Mouse (Mus musculus) T-helper 2 cell (primary cell): Measurements from ENCODE around the gene Msi2.

Experiments
- in situ Hi-C: fragments of 300-600 bp; cut with MboI, MseI; formaldehyde crosslinking; loops from one replicate; pipeline ENCODE4 v1.15.1; 2025; ENCODE audit warnings: high pct_unique_total_duplicates

The Msi2 gene

GRCm38 (mm10) chr11:88619468-88620157 lies 98.7 kb downstream of the Msi2 start:
- in situ Hi-C loops, result loop anchor here (5.0 to 10.0 kb wide), 4 partner anchors 37 to 575 kb away; partner anchors contain the start of genes Msi2 and Srsf1

GRCm38 (mm10) chr11:88618732-88619309 lies 99.5 kb downstream of the Msi2 start:
- in situ Hi-C loops, result no loop called here

GRCm38 (mm10) chr11:88618005-88618501 lies 100.3 kb downstream of the Msi2 start:
- in situ Hi-C loops, result no loop called here

GRCm38 (mm10) chr11:88617380-88617779 lies 100.9 kb downstream of the Msi2 start:
- in situ Hi-C loops, result no loop called here

GRCm38 (mm10) chr11:88614527-88615305 lies 103.6 kb downstream of the Msi2 start:
- in situ Hi-C loops, result no loop called here

GRCm38 (mm10) chr11:88613771-88614526 lies 104.4 kb downstream of the Msi2 start:
- in situ Hi-C loops, result no loop called here

GRCm38 (mm10) chr11:88613008-88613407 lies 105.3 kb downstream of the Msi2 start:
- in situ Hi-C loops, result no loop called here

GRCm38 (mm10) chr11:88612141-88612540 lies 106.2 kb downstream of the Msi2 start:
- in situ Hi-C loops, result no loop called here

- in situ Hi-C loops, result no loop called here
Observed at GRCm38 (mm10) chr11:88610809-88611208, 107.5 kb downstream of the Msi2 start.

- in situ Hi-C loops, result no loop called here
Observed at GRCm38 (mm10) chr11:88610112-88610511, 108.2 kb downstream of the Msi2 start.

GRCm38 (mm10) chr11:88608584-88608983 lies 109.7 kb downstream of the Msi2 start:
- in situ Hi-C loops, result no loop called here

- in situ Hi-C loops, result no loop called here
Observed at GRCm38 (mm10) chr11:88607725-88608383, 110.5 kb downstream of the Msi2 start.

GRCm38 (mm10) chr11:88605771-88606170 lies 112.5 kb downstream of the Msi2 start:
- in situ Hi-C loops, result no loop called here

- in situ Hi-C loops, result no loop called here
Observed at GRCm38 (mm10) chr11:88605098-88605525, 113.2 kb downstream of the Msi2 start.

GRCm38 (mm10) chr11:88604635-88605034 lies 113.7 kb downstream of the Msi2 start:
- in situ Hi-C loops, result no loop called here

- in situ Hi-C loops, result no loop called here
Observed at GRCm38 (mm10) chr11:88603366-88603765, 114.9 kb downstream of the Msi2 start.

GRCm38 (mm10) chr11:88602471-88603120 lies 115.7 kb downstream of the Msi2 start:
- in situ Hi-C loops, result no loop called here

- in situ Hi-C loops, result no loop called here
Observed at GRCm38 (mm10) chr11:88600194-88600593, 118.1 kb downstream of the Msi2 start.

GRCm38 (mm10) chr11:88599332-88600130 lies 118.8 kb downstream of the Msi2 start:
- in situ Hi-C loops, result loop anchor here (25.0 kb wide), 1 partner anchor 1487 kb away; the partner anchor contains the start of genes Prr11 and Ska2

- in situ Hi-C loops, result loop anchor here (25.0 kb wide), 1 partner anchor 1487 kb away; the partner anchor contains the start of genes Prr11 and Ska2
Observed at GRCm38 (mm10) chr11:88598848-88599175, 119.5 kb downstream of the Msi2 start.
